Mouse (Mus musculus) hindbrain, embryonic 11.5 days (tissue): ENCODE results near the gene Zfp654. TPM values are rescaled to one million over a fixed set of nuclear protein-coding genes. Genes with fewer than 3 reads are reported as not detected.

Source experiments
- ATAC-seq: fragments of 200-750 bp; cut with Nextera tagmentation; 2 replicates; pipeline ENCODE4 v1.8.0; 2017; ENCODE audit warnings: mild to moderate bottlenecking, moderate TSS enrichment, moderate library complexity; ENCODE audit not compliant: low FRiP score
- DNase-seq: peaks from one replicate; pipeline ENCODE4 v3.0.0-alpha.2; 2015; ENCODE audit warnings: low spot score
- H3K27ac ChIP-seq: fragments of 300-500 bp; sonication (generic); 2 replicates; pipeline ENCODE4 v1.5.1; 2014; ENCODE audit warnings: mild to moderate bottlenecking, low read depth, low read length
- H3K27me3 ChIP-seq: fragments of 300-500 bp; sonication (generic); 2 replicates; pipeline ENCODE4 v1.6.1; 2014; ENCODE audit warnings: mild to moderate bottlenecking, low read length, moderate library complexity, mixed read lengths; ENCODE audit not compliant: control insufficient read depth, insufficient read depth
- H3K36me3 ChIP-seq: fragments of 300-500 bp; sonication (generic); 2 replicates; pipeline ENCODE4 v1.6.1; 2014; ENCODE audit warnings: mild to moderate bottlenecking, low read length, moderate library complexity, mixed read lengths; ENCODE audit not compliant: control insufficient read depth, insufficient read depth
- H3K4me1 ChIP-seq: fragments of 300-500 bp; sonication (generic); replicated peaks from 2 replicates; pipeline ENCODE4 v1.6.1; 2014; ENCODE audit warnings: low read length, mixed read lengths; ENCODE audit not compliant: control insufficient read depth, insufficient read depth
- H3K4me2 ChIP-seq: fragments of 300-500 bp; sonication (generic); replicated peaks from 2 replicates; pipeline ENCODE4 v1.6.1; 2014; ENCODE audit warnings: mild to moderate bottlenecking, low read depth, low read length
- H3K4me3 ChIP-seq: fragments of 300-500 bp; sonication (generic); 2 replicates; pipeline ENCODE4 v1.5.1; 2014; ENCODE audit warnings: low read depth, low read length
- H3K9ac ChIP-seq: fragments of 300-500 bp; sonication (generic); 2 replicates; pipeline ENCODE4 v1.6.1; 2014; ENCODE audit warnings: low read depth, low read length
- H3K9me3 ChIP-seq: fragments of 300-500 bp; sonication (generic); 2 replicates; pipeline ENCODE4 v1.6.1; 2016; ENCODE audit warnings: low read length; ENCODE audit not compliant: control insufficient read depth
- WGBS: fragments of 180-500 bp; shearing (Covaris S2); extraction: QIAGEN DNeasy Blood & Tissue Kit; methylation state at CpG from one replicate; pipeline ENCODE4 v1.1.7; 2014; 5-methylcytosine and 5-hydroxymethylcytosine counted together
- polyA plus RNA-seq: library from polyadenylated mRNA; unstranded; fragments of >200 nt; fragmentation: Nextera tagmentation; extraction: Ambion mirVana; gene quantifications from 2 replicates; pipeline ENCODE4 v1.2.1, GENCODE M21; 2014

Zfp654 gene
- polyA plus RNA-seq, 1 experiment from 2014 or later = 7.6 TPM

DNA sequence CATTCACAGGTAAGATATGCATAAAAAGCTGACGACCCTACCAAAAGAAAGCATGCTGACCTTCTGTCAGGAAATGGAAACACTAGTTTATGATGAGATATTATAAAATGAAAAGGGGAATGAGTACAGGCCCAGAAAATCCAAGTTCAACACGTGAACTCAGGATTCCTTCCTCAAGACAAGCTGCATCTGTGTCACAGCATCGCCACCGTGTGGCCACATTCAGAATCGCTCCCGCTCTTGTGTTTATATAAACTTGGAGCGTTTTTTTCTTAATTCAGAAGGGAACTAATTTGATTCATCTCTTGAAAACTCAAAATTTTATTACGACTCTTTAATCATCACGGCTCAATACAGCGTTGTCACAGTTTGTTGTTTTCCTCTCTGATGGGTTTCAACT is 103.2 kb downstream of the Zfp654 start:
- no peak overlapping the region for H3K9ac ChIP-seq
- H3K4me2 ChIP-seq = no peak overlapping the region
- no peaks in the 10 kb centered on the region for H3K9me3 ChIP-seq
- H3K36me3 ChIP-seq = no peaks in the 10 kb centered on the region
- no peak overlapping the region for H3K4me3 ChIP-seq
- H3K4me1 ChIP-seq = no peaks in the 10 kb centered on the region
- H3K27me3 ChIP-seq = no peaks in the 10 kb centered on the region
- DNase-seq (peak; percentile 89), ATAC-seq (0 out of 2 replicates have a peak, but pooled peaks have one; percentile 20)
- no peak overlapping the region for H3K27ac ChIP-seq
- WGBS = 9% methylated on average over 10 of the region's 10 CpGs

DNA sequence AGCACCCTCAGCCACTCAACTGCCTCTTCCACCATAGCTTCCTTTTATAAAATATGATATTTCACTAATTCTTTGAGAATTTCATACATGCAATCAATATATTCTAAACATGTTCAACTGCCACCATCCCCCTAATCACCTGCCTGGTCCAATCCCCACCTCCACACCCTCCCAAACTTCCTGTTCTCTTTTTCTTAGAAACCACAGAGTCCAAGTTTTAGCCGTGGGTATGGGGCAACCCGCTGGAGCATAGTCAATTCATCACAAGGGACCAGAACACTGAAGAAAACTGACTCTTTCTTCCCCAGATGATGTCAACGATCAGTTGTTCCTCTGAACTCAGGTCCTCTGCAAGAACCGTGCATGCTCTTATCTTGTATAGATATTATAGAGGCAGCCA is 106.4 kb downstream of the Zfp654 start:
- no peaks in the 10 kb centered on the region for H3K27me3 ChIP-seq
- no peak overlapping the region for H3K27ac ChIP-seq
- DNase-seq = no peak
- no peak for ATAC-seq
- no peaks in the 10 kb centered on the region for H3K9me3 ChIP-seq
- H3K9ac ChIP-seq = no peak overlapping the region
- no peaks in the 10 kb centered on the region for H3K4me1 ChIP-seq
- no peaks in the 10 kb centered on the region for H3K36me3 ChIP-seq
- 83% methylated on average over 4 of the region's 4 CpGs for WGBS
- H3K4me3 ChIP-seq = no peak overlapping the region
- no peak overlapping the region for H3K4me2 ChIP-seq

DNA sequence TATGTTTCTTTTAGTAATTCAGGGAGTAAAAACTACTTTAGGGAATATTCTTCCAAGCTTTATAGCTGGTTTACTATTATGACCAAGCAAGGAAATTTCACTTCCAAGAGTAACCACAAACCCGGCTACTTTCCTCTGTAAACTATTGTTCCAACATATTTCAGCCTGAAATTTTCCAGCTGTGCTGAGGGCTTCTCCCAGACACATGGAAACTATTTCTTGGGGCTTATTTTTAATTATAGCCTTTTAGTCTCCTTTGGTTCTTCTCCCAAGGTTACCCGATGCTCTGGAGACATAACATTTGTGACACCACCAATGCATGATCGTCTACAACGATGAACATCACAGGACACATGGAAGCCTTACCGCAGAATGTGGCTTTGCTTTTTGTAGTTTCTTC is 114.2 kb downstream of the Zfp654 start:
- no peaks in the 10 kb centered on the region for H3K27me3 ChIP-seq
- WGBS = 88% methylated on average over 5 of the region's 5 CpGs
- no peak for ATAC-seq

More for the DNA sequence above, 114.2 kb downstream of the Zfp654 start:
- DNase-seq = no peak
- Histone ChIP-seq H3K36me3 (no peaks in the 10 kb centered on the region), H3K4me3 (no peak overlapping the region), H3K27ac (no peak overlapping the region), H3K4me2 (no peak overlapping the region), H3K4me1 (no peaks in the 10 kb centered on the region), H3K9me3 (no peaks in the 10 kb centered on the region), H3K9ac (no peak overlapping the region)

Other genes with a start within 250 kb of the Zfp654 start
- not detected in 2 replicates for gene Csnka2ip, start 249.2 kb downstream of the Zfp654 start, polyA plus RNA-seq
- 34.5 and 39.7 TPM in 2 replicates for gene 4930453N24Rik, start 80.5 kb downstream of the Zfp654 start, polyA plus RNA-seq
- 109 and 125 TPM in 2 replicates for gene Cggbp1, start 344 bp upstream of the Zfp654 start, polyA plus RNA-seq